Mouse (Mus musculus) megakaryocyte-erythroid progenitor cell, adult 5-6 weeks (primary cell): ENCODE measurements around the gene Syt17. TPM values are rescaled to one million over a fixed set of nuclear protein-coding genes. Genes with fewer than 3 reads are reported as not detected.

Experiments
- ATAC-seq: replicated peaks from 2 replicates; pipeline ENCODE4 v1.8.0; 2016; ENCODE audit warnings: mild to moderate bottlenecking, inconsistent platforms; ENCODE audit not compliant: severe bottlenecking, poor library complexity, low FRiP score, low TSS enrichment
- total RNA-seq, 2 experiments: library from RNA; stranded (forward) in 1 of 2; stranded (reverse) in 1 of 2; fragments of 200-1000, 215-1000 nt in 1 of 2; fragments of >200 nt in 1 of 2; fragmentation: Nextera tagmentation in 1 of 2; gene quantifications; 2 replicates each; pipeline ENCODE4 v1.2.3; 2014 to 2017

The Syt17 gene
- total RNA-seq, 2 experiments from 2014 or later: not detected

DNA sequence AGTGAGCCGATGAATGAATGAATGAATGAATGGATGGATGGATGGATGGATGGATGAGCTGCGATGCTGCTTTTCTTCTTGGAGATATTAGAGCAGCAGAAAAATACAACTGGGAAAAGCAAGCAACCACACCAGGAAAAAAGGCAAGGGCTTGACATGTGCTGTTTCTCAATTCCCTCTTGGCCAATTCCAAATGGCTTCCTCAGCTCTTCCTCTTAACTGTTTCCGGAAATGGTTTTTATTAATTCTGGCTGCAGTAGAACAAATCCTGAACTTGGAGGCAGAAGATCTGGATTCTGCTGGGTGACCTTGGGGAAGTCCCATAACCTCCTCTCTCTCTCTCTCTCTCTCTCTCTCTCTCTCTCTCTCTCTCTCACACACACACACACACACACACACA lies 20.0 kb upstream of the Syt17 start:
- no peak for ATAC-seq

- no peak for ATAC-seq
Measured at GRCm38 (mm10) chr7:118464432-118464831, 16.4 kb upstream of the Syt17 start.

DNA sequence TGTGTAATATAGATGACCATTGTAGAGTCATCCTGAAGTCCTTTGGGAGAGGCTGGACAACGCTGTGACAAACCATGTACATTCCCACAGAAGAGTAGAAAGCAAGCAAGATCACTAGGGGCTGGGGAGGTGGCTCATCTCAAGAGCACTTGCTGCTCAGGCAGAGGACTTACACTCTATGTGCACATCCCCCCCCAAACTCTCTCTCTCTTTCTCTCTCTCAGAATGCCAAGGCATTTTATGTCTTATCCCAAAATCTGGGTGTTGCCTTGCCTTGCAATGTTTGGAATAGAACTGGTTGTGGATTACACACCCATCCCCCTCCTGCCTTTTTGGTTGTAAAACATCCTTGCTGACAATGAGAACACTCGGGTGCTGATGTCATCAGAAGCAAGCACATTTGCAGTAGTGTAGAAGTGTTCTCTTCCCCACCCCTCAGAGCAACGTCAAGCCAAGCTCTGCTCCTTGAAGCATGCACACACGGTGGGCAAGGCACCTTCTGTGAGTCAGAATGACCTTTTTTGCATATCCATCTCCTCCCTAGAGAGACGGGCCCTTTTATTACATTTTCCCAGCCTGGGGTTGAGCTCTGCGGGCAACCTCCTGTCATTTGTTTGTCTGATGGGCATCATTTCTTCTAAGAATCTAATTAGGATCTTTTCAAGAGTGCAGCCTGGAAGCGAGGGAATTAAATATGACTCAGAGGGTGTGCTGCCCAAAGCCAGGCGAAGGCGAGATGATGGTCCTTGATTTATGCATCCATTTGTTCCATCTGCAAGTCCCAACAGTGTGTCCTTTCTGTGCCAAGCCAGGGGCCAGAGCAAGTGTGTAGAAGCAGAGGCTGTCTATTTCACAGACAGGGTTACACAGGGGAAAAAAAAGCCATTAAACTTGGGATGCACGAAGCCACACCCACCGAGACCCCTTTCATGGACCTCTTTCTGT lies 15.1 kb upstream of the Syt17 start:
- no peak for ATAC-seq

DNA sequence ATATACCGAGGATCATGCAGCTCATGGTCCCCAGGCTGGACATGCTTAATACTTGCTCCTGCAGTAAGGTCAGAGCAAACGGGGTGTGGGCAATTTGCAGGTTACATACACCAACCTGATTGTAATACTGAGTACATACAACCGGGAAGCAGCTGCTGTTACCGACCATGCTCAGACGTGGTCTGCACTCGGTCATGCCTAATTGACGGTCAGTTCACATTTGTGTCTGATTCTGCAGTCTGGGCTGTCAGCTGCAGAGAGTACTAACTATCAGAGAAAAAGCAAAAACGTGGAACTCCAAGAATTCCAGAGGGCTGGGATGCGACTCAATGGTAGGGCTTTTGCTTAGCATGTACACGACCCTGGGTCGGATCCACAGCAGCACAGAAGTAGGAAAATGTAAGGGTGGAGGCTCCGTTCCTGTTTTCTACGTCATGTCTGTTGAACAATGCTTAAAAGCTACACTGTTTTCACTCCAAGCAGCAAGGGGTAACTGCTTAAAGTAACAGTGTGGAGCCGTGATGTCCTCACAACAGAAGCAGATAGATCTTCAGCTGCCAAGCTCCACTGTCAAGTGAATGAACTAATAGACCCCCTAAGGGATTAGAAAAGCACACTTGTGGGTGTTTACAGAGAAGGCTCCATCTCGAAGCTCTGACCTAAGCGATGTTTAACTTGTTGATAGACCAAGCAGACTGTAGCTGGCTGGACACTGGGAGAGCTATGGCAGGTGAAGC lies 13.5 kb upstream of the Syt17 start:
- no peak for ATAC-seq

DNA sequence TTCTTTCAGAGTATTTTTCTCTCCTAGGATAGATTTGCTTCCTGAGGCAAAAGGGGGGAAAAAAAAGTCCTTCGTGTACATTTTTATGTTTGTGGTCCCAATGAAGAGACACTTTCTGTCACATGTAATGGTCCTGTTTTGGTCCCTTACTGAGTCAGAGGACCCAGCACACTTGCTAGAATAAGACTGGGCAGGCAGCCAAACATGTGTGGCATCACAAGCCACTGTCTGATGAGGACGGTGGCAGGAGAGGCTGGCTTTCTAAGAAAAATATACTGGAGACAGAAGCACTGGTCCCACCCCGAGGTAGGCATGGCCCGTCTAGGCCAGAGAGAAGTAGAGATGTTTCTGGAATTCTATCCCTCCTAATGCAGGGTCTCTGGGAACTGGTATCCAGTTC lies 5.7 kb upstream of the Syt17 start:
- ATAC-seq: no peak

DNA sequence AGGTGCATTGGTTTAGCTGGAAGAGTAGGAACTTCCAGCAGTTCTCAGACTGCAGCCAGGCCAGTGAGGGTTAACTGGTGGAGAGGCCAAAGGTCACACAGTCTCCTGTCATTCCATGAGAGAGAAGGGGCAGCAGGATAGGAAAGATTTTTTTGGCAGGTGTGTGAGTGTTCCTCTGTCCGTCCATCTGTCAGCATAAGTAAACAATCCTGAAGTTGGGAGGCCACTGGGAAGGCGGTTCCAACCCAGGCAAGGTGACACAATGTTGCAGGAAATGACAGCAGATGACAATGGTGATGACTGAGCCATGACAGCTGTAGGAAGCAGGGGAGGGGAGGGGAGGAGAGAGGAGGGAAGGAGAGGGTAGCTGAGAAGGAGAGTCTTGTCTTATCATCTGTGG lies 4.9 kb upstream of the Syt17 start:
- ATAC-seq: no peak

DNA sequence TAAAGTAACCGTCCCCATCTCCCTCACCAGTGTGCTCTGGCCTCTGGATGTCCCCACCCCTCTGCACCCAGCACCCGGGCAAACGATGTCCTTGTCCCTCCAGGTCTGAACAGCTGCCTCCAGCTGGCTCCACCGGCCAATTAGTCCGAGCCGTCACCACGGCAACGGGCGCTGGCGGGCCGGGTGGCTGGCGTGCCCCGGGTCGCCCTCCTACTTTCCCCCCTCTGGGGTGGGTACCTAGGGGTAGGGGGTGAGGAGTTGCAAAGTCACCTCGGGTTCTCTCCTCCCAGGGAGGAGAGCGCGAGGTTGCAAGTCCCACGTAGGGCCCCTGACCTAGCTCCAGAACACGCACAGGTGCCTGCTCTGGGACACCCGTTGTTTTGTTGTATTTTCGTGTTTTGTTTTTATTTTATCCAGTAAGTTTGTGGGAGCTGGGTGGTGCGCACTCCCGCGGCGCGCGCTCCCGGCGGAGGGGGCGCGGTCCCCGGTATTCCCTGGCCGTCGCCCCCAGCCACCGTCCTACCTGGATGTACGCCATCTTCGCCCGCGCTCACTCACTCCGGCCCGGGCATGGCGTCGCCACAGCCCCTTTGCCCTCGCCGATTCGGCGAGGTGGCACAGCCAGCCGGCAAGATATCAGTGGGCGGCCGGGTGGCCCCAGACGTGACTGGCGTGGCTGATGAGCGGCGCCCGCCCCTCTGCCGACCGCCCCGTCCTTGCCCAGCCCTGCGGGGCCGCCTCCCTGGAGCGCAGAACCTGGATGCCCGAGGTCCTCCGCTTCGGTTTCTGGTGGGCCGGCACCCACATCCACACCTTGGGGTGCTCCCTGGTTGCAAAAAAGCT lies 510 bp downstream of the Syt17 start:
- peak; percentile 38; the same call in 1 of the 2 replicates for ATAC-seq

GRCm38 (mm10) chr7:118443895-118444485 lies 4.0 kb downstream of the Syt17 start:
- no peak for ATAC-seq

GRCm38 (mm10) chr7:118443371-118443770 lies 4.7 kb downstream of the Syt17 start:
- ATAC-seq: no peak

GRCm38 (mm10) chr7:118441535-118441934 lies 6.5 kb downstream of the Syt17 start:
- ATAC-seq: no peak

DNA sequence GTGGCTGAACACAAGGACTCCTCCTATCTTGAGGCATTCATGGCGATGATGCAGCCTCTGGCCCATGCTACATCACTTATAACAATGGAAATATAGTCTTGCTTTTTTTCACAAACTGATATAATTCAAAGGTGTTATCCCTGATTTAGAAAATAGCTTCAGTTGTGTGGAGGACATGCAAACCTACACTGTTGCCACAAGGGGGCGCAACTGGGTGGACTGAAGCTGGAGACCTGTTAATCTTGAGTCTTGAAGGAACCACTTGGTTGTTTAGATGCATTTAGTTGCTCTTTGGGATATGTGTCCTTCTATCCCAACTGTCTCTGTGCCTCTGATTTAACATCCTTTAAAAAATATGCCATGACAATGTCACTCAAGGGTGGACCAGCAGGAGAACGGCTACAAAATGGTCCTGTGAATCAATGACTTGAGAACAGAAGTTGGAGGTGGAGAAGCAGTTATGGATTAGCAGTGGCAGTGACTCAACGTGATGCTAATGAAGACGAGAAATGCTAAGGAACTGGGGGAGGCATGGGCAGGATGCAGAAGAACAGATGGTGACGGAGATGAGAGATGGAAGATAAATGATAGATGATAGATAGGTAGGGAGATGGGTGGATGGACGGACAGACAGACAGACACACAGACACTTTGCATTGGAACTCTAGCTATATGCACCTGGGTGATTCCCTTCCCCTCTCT lies 10.8 kb downstream of the Syt17 start:
- ATAC-seq: peak; percentile 64

DNA sequence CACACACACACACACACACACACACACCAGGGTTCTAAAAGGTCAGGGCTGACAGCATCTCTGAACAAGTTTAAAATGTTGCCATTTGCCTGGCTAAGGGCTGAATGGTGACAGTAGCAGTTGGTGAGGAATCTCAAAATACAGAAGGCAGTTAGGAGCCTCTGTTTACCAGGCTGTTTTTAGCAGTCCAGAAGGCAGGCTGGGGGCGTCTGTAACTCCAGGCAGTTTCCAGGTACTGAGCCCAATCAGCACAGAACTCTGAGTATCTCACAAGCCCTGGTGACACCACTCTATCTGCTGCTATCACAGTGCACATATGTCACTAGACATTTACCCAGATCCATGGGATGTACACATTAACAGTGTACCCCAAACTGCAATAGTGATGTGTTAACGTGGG lies 19.1 kb downstream of the Syt17 start:
- ATAC-seq: no peak

DNA sequence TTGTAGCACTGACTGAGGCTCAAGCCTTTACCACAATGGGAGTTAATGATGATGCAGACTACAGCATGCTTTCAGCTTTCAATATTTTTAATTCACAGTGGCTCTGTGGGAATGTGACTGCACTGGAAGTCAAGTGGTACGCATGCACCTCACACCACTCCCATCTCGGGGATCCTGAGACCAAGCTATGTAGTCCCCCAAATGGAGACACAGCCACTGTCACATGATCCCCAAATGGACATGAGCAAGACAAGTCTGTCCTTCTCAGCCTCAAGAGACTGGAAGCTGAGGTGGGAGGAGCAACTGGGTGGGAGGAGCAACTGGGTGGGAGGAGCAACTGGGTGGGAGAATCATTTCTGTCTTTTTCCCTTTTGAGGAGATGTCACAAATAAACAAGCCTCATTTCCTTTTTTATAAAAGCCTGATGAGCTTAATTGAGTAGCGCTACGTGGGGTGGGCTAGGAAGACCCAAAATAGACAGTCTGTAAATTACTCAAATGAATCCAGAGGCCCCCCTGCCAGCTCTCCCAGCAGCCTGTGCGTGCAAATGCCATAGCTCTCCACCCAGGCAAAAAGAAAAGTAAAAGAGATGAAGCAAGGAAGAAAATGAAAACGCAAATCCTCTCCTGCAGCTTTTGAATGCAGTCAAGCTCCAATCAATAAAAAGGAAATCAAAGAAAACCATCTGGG lies 28.4 kb downstream of the Syt17 start:
- no peak for ATAC-seq

DNA sequence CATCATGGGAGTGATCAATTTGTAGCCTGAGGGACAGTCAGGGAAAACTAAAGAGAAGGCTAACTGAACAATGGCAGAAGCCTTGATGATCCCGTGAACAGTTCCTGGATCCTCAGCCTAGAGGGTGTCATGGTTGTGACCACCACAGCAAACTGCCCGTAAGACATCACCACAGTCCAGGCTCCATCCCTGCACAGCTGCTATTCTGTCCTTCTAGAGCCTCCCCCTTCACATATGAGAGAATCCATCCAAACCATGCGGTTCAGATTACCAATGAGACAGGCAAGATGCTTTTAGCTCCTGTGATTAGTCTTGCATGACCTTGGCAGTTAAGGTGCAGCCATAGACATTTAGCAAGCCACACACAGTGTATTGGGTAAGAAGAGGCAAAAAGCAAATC lies 33.8 kb downstream of the Syt17 start:
- no peak for ATAC-seq

- ATAC-seq: no peak
Measured at GRCm38 (mm10) chr7:118411877-118412276, 36.1 kb downstream of the Syt17 start.

GRCm38 (mm10) chr7:118409421-118409820 lies 38.6 kb downstream of the Syt17 start:
- no peak for ATAC-seq

GRCm38 (mm10) chr7:118405251-118405650 lies 42.8 kb downstream of the Syt17 start:
- no peak for ATAC-seq

DNA sequence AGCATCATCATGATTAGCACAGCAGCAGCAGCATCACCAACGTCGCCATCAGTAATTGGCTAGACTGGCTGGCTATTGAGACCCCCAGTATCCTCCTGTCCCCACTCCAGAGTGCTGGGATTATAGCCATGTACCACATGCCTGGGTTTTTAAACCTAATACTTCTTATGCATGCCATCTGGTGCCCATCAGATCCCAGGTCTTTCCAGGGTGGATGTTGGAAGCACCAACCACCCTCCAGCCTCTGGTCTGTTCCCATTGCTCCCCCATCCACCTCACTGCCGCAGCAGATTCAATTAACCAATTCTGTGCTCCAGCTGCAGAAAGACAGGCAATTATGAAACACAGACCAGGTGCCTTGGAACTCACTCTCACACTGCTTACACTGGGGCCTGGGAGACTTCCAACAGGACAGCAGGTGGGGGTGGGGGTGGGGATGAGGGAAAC lies 45.4 kb downstream of the Syt17 start:
- ATAC-seq: no peak
